Mouse (Mus musculus): Measurements from ENCODE around the gene Cyren. TPM values are rescaled to one million over a fixed set of nuclear protein-coding genes. Genes with fewer than 3 reads are reported as not detected.

Cyren gene
- total RNA-seq, 1 experiment: 4.3 TPM

DNA sequence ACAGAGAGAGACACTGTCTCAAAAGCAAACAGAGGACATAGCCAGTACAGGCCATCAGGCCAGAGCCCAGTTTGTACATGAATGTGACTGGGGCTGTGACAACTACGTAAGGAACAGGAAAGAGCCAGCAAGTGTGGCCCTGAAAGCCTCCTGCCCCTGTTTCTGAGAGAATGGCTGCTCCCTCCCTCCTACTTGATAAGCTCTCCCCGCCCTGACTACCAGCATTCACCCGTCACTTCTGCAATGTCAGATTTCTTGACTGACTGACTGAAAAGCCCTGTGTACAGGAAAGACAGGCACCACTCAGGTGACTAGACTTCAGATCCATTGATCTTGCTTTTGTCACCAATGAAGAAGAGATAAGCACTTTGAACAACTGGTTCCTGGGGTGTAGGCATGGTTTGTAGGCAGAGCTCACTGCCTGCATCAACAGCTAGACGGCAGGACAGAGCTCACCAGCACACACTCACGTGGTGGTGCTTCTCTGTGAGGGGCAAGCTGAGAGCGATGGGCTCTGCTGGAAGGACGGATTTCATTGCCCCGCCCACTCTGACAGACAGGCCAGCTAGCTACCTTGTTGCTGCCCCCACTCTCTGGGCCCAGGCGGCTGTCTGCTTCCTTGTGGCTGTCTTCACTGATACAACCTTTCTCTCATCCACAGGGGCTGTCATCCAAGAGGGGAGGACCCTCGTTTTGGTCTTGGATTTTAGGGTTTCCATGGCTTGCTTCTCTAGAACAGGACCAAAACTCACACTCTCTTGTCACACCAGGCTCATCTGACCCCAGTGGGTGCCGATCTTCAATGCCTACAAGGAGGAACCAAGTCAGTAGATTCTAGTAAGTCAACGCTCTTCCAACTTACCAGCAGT lies 1.7 kb downstream of the Cyren start:
- no peak for DNase-seq (ENCODE audit: low read depth, low spot score)
- no peaks in the 10 kb centered on the region for H3K9me3 ChIP-seq (ENCODE audit: control insufficient read depth, insufficient read depth, low read depth, low read length)
- no peak overlapping the region for H3K27ac ChIP-seq (ENCODE audit: insufficient read depth, low read depth, low read length, poor library complexity, severe bottlenecking)
- peaks cover 9% of the 10 kb centered on the region; the same call in 1 of the 2 replicates for H3K36me3 ChIP-seq (ENCODE audit: control insufficient read depth, insufficient read depth, low read length, poor library complexity, severe bottlenecking)
- peaks cover 0 to 13% of the 10 kb centered on the region in 2 experiments; a peak in 3 of 4 replicates for H3K4me1 ChIP-seq (ENCODE audit: control insufficient read depth in 2 of 2, insufficient read depth in 2 of 2, low read length in 2 of 2, poor library complexity in 1 of 2)
- H3K4me3 ChIP-seq (ENCODE audit: insufficient read depth in 1 of 2, low read depth in 1 of 2, low read length in 2 of 2, poor library complexity in 1 of 2, severe bottlenecking in 1 of 2): no peak overlapping the region
- in situ Hi-C loops (cut with MboI; ENCODE audit: low sequenced_read_pairs in 2 of 2, unreplicated experiment in 2 of 2): no loop called here
- no peak overlapping the region for H3K9ac ChIP-seq (ENCODE audit: insufficient read depth, low read depth, low read length, poor library complexity, severe bottlenecking)
- TF ChIP-seq HCFC1 (IDR thresholded peaks at IDR 0.05; ENCODE audit: borderline replicate concordance, insufficient read depth, low read length) (no peak), ZNF384 (IDR thresholded peaks at IDR 0.05; ENCODE audit: low read depth, low read length) (no peak), MAFK (IDR thresholded peaks at IDR 0.05; ENCODE audit: insufficient read depth, low read depth, low read length) (no peak), CHD2 (IDR thresholded peaks at IDR 0.05; ENCODE audit: low read depth, low read length) (no peak), ZC3H11A (IDR thresholded peaks at IDR 0.05; ENCODE audit: borderline replicate concordance, low read depth, low read length) (no peak)

DNA sequence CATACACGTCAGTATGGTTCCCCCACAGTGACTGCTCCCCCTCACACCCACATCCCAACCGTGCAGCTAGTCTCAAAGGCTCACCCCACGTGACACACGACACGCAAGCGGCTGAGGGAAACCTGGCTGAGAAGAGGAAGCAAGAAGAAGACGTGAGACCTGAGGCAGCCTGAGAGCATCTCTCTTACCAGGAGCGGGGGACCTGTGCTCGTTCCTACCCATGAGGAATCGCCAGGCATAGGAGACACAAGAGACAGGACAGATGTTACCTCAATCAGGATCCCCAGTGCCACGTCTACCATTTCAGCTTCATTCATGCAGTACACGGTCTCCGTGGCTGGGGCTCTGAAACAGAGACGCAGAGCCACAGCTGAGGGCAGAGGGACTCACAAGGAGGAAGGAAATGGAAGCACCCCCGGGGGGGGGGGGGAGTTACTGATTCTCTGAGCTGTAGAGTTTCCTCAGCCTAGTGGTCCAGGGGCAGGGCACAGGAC lies 2.5 kb downstream of the Cyren start:
- Histone ChIP-seq H3K9ac (ENCODE audit: insufficient read depth, low read depth, low read length, poor library complexity, severe bottlenecking) (no peak overlapping the region), H3K4me1 (ENCODE audit: control insufficient read depth in 2 of 2, insufficient read depth in 2 of 2, low read length in 2 of 2, poor library complexity in 1 of 2) (peaks cover 0 to 13% of the 10 kb centered on the region in 2 experiments; a peak in 3 of 4 replicates), H3K27ac (ENCODE audit: insufficient read depth, low read depth, low read length, poor library complexity, severe bottlenecking) (no peak overlapping the region), H3K36me3 (ENCODE audit: control insufficient read depth, insufficient read depth, low read length, poor library complexity, severe bottlenecking) (peaks cover 5% of the 10 kb centered on the region; the same call in 1 of the 2 replicates), H3K9me3 (ENCODE audit: control insufficient read depth, insufficient read depth, low read depth, low read length) (no peaks in the 10 kb centered on the region), H3K4me3 (ENCODE audit: insufficient read depth in 1 of 2, low read depth in 1 of 2, low read length in 2 of 2, poor library complexity in 1 of 2, severe bottlenecking in 1 of 2) (no peak overlapping the region)
- TF ChIP-seq HCFC1 (IDR thresholded peaks at IDR 0.05; ENCODE audit: borderline replicate concordance, insufficient read depth, low read length) (no peak), ZC3H11A (IDR thresholded peaks at IDR 0.05; ENCODE audit: borderline replicate concordance, low read depth, low read length) (no peak), CHD2 (IDR thresholded peaks at IDR 0.05; ENCODE audit: low read depth, low read length) (no peak), MAFK (IDR thresholded peaks at IDR 0.05; ENCODE audit: insufficient read depth, low read depth, low read length) (no peak), ZNF384 (IDR thresholded peaks at IDR 0.05; ENCODE audit: low read depth, low read length) (no peak)
- in situ Hi-C loops (cut with MboI; ENCODE audit: low sequenced_read_pairs in 2 of 2, unreplicated experiment in 2 of 2): no loop called here
- no peak for DNase-seq (ENCODE audit: low read depth, low spot score)

DNA sequence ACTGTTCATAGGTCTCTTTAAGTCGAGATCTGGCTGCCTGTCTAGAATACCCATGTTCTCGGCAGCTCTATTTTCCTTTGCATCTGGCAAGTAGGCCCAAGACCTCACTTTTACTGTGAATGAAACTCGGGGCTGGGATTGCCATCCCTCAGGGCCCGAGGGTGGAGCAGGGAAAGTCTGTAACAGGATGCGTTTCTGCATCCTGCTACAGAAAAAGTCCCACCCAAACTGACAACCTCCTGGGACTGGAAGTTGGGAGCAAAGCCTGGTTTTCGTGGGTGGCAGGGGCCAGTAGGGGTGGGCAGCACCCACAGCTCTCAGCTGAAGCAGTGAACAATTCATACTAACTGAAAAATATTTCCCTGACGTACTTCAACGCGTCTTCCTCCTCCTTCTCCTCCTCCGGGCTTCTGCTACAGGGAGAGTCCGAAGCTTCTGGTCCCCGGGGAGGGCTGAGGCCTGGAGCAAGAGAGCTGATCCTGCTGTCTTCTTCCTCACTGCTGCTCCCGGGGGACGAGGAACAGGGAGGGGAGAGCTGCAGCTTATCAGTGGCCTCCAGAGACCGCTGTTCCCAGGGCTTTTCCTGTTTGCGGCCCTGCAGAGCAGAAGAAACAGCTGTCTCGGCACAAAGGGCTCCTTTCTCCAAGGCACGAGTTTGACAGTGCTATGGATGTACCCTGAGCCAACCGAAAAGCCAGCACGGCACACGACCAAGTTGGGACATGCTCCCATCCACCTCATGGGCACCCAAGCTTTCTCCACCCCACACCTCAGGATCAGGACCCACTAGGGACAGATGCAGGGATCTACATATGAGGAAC lies 3.5 kb downstream of the Cyren start:
- Histone ChIP-seq H3K36me3 (ENCODE audit: control insufficient read depth, insufficient read depth, low read length, poor library complexity, severe bottlenecking) (peaks cover 3% of the 10 kb centered on the region; the same call in 1 of the 2 replicates), H3K9ac (ENCODE audit: insufficient read depth, low read depth, low read length, poor library complexity, severe bottlenecking) (no peak overlapping the region)

DNA sequence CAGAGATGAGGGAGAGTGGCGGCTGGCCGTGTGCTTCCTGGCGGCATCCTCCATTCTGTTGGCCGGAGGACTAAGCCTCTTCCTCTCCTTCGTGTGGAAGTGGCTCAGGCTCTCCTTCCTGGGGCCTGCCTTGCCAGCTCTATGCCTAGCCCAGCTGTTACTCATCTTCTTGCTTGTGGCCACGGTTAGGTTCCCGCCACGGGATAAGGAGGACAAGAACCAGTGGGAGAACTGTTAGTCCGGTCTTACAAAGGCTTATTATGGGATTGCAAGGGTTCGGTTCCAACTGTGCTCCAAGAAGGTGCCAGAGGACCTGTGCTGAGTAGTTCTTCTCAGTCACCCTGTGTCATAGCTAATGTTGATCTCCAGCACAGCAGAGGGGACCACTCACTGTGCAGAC lies 5.0 kb downstream of the Cyren start:
- Histone ChIP-seq H3K27ac (ENCODE audit: insufficient read depth, low read depth, low read length, poor library complexity, severe bottlenecking) (no peak overlapping the region), H3K36me3 (ENCODE audit: control insufficient read depth, insufficient read depth, low read length, poor library complexity, severe bottlenecking) (peaks cover 3% of the 10 kb centered on the region; the same call in 1 of the 2 replicates), H3K9ac (ENCODE audit: insufficient read depth, low read depth, low read length, poor library complexity, severe bottlenecking) (no peak overlapping the region), H3K4me3 (ENCODE audit: insufficient read depth in 1 of 2, low read depth in 1 of 2, low read length in 2 of 2, poor library complexity in 1 of 2, severe bottlenecking in 1 of 2) (no peak overlapping the region), H3K4me1 (ENCODE audit: control insufficient read depth in 2 of 2, insufficient read depth in 2 of 2, low read length in 2 of 2, poor library complexity in 1 of 2) (peaks cover 0 to 18% of the 10 kb centered on the region in 2 experiments; a peak in 3 of 4 replicates), H3K9me3 (ENCODE audit: control insufficient read depth, insufficient read depth, low read depth, low read length) (no peaks in the 10 kb centered on the region)
- DNase-seq (ENCODE audit: low read depth, low spot score): no peak
- TF ChIP-seq ZNF384 (IDR thresholded peaks at IDR 0.05; ENCODE audit: low read depth, low read length) (no peak), ZC3H11A (IDR thresholded peaks at IDR 0.05; ENCODE audit: borderline replicate concordance, low read depth, low read length) (no peak), MAFK (IDR thresholded peaks at IDR 0.05; ENCODE audit: insufficient read depth, low read depth, low read length) (no peak), HCFC1 (IDR thresholded peaks at IDR 0.05; ENCODE audit: borderline replicate concordance, insufficient read depth, low read length) (no peak), CHD2 (IDR thresholded peaks at IDR 0.05; ENCODE audit: low read depth, low read length) (no peak)
- in situ Hi-C loops (cut with MboI; ENCODE audit: low sequenced_read_pairs in 2 of 2, unreplicated experiment in 2 of 2): no loop called here

More for the DNA sequence above, 3.5 kb downstream of the Cyren start:
- H3K4me3 ChIP-seq (ENCODE audit: insufficient read depth in 1 of 2, low read depth in 1 of 2, low read length in 2 of 2, poor library complexity in 1 of 2, severe bottlenecking in 1 of 2): no peak overlapping the region
- no peak for DNase-seq (ENCODE audit: low read depth, low spot score)
- TF ChIP-seq ZNF384 (IDR thresholded peaks at IDR 0.05; ENCODE audit: low read depth, low read length) (no peak), HCFC1 (IDR thresholded peaks at IDR 0.05; ENCODE audit: borderline replicate concordance, insufficient read depth, low read length) (no peak), CHD2 (IDR thresholded peaks at IDR 0.05; ENCODE audit: low read depth, low read length) (no peak), ZC3H11A (IDR thresholded peaks at IDR 0.05; ENCODE audit: borderline replicate concordance, low read depth, low read length) (no peak), MAFK (IDR thresholded peaks at IDR 0.05; ENCODE audit: insufficient read depth, low read depth, low read length) (no peak)
- H3K4me1 ChIP-seq (ENCODE audit: control insufficient read depth in 2 of 2, insufficient read depth in 2 of 2, low read length in 2 of 2, poor library complexity in 1 of 2): peaks cover 0 to 17% of the 10 kb centered on the region in 2 experiments; a peak in 3 of 4 replicates
- H3K9me3 ChIP-seq (ENCODE audit: control insufficient read depth, insufficient read depth, low read depth, low read length): no peaks in the 10 kb centered on the region
- in situ Hi-C loops (cut with MboI; ENCODE audit: low sequenced_read_pairs in 2 of 2, unreplicated experiment in 2 of 2): no loop called here
- no peak overlapping the region for H3K27ac ChIP-seq (ENCODE audit: insufficient read depth, low read depth, low read length, poor library complexity, severe bottlenecking)

Data from ES-E14 (cell line).